Mouse (Mus musculus) olfactory bulb, adult 2 months (tissue): ENCODE results near the gene Lrrd1.
A peak's percentile ranks its signal among the peaks of the same experiment; 100 is the strongest.

Experiments used
- CTCF ChIP-seq: fragments of 200-500 bp; IDR thresholded peaks from 2 replicates; pipeline ENCODE4 v1.5.1; 2012; ENCODE audit warnings: low read depth, mild to moderate bottlenecking, low read length, moderate library complexity; ENCODE audit not compliant: insufficient read depth
- POLR2A ChIP-seq: fragments of 200-500 bp; IDR thresholded peaks from 2 replicates; pipeline ENCODE4 v1.6.1; 2012; ENCODE audit warnings: mild to moderate bottlenecking, low read depth, low read length, moderate library complexity; ENCODE audit not compliant: insufficient read depth

DNA sequence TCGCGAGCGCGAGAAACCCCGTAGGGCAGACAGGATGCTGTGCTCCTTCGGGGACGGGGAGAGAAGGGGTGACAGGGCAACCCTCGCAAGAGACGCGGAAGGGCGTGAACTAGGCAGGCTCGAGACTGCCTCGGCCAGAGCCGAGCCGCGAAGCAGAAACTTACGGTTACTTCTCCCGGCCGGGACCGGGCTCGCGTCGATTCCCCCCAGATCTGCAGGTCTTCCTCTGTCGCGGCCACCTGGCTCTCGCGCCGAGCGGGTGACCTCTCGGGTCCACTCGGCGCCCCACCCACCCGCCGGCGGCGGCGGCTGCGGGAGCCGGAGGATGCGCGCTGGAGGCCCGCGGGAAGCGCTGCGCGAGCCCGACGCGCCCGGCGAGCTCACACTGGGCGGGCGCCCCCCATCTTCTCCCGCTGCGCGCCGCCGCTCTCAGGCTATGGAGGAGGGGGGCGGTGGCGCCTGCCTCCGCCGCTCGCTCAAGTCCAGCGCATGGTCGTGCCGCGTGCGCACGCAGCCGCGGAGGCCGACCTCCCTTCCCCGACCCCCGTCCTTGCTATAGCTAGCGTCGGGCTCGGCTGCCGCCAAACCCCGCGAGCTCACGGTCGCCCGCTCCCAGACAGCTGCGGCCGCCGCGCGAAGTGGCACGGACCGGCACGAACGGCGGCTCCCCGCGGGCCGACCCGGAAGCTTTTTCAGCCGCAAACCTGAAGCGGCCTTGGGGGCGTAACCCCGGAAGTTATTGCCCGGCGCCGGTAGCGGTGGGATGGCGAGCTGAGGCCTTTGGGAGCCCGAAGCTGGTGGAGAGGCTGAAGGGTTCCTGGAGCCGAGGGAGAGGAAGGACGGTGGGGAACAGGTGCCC, 42.3 kb upstream of the Lrrd1 start, which contains the start of the genes Ankib1 and Krit1:
- TF ChIP-seq CTCF (no peak), POLR2A (peak; percentile 82)
